Mouse (Mus musculus): ENCODE measurements around the gene Rnf150.

GRCm38 (mm10) chr8:82926518-82926917, 63.4 kb downstream of the Rnf150 start:
- TF ChIP-seq POLR2A (IDR thresholded peaks at IDR 0.05; ENCODE audit: insufficient read depth, low read length) (no peak), EP300 (IDR thresholded peaks at IDR 0.05; ENCODE audit: insufficient read depth, low read depth, low read length) (no peak)

Data from ES-Bruce4 (cell line).